Mouse (Mus musculus) NIH3T3 (cell line): ENCODE data around the gene Prok1.

Source experiments
- DNase-seq: peaks from one replicate; pipeline ENCODE4 v3.0.0-alpha.2; 2012; ENCODE audit warnings: low read depth

The Prok1 gene

GRCm38 (mm10) chr3:107238051-107238450 is 1.5 kb downstream of the Prok1 start:
- DNase-seq, result no peak

DNA sequence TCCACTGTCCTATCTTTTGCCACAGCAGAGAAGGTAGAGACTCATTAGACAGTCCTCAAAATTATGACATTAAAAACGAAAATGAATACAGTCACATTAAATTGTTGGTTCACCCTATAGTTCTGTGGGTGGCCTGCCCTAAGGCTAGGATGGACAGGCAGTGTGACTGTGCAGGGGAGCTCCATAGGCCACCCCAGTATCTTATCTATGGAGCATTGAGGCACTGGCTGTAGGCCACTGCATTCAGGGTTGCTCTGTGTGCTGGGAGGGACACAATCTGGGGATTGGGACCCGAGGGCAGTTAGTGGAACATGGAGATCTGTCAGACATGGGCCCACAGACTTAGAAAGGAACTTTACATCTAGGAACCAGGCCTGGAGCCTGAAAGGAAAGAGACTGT is 5.6 kb downstream of the Prok1 start:
- DNase-seq, result no peak

DNA sequence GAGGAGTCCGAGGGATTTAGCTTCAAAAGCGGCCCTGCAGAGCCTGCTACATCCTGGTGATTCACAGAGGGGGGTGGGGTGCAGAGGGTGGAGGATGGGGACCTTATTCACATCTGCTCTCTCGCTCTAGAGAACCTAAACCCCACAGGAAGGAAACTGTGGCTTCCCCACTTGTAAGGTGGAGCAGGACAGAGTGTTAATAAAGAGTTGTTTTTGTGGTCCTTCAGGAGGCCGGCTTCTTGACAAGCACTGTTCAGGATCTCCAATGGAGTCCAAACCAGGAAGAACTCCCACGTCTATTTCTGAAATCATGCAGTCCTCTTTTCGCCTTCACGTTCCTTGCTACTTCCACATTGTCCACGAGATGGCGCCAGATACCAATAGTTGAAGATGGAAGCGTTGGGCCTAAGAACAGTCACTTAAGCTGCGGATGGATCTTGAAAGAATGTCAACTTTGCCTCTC is 6.1 kb downstream of the Prok1 start:
- DNase-seq, result peak; percentile 94

- no peak for DNase-seq
Measured at GRCm38 (mm10) chr3:107231202-107231601, 8.3 kb downstream of the Prok1 start.

GRCm38 (mm10) chr3:107230527-107230926 is 9.0 kb downstream of the Prok1 start, which contains the start of gene A630076J17Rik:
TSS of gene A630076J17Rik (plus strand) at chr3:107230614.
- no peak for DNase-seq

DNA sequence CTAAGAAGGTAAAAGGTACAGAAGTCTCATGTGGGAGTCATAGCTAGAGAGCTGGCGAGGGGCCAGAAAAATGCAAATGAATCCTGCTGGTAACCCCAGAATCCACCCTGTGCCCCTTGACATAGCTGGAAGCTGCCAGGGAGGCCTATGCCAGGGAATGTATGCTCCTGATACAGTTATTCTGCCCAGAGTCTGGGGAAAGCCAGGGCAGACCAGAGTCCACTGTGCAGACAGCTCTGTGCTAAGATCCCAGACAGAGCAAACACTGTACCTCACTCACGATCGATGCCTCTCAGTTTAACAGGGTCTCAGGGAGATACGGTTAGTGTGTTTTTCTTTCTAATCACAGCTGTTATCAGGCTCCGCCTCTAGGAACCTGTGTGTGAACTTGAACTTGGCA is 9.7 kb downstream of the Prok1 start:
- peak; percentile 10 for DNase-seq

DNA sequence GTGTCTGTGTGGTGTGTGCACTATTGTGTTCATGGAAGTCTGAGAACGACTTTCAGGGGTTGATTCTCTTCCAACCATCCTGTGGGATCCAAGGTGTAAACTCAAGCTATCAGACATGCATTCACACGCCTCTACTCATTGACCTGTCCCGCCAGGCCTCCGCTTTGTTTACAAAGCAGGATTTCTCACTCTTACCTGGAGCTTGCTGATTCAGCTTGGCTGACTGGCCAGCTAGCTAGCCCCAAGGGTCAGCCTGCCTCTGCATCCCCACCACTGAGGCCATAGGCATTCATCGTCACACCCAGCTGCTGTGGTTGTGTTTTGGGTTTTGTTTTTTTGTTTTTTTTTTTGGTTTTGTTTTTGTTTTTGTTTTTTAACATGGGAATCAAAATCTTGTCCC is 10.3 kb downstream of the Prok1 start:
- DNase-seq, result no peak

- DNase-seq, result no peak
Measured at GRCm38 (mm10) chr3:107225820-107226219, 13.7 kb downstream of the Prok1 start.

GRCm38 (mm10) chr3:107223230-107223629 is 16.3 kb downstream of the Prok1 start:
- DNase-seq, result no peak

- DNase-seq, result no peak
Measured at GRCm38 (mm10) chr3:107221608-107222007, 17.9 kb downstream of the Prok1 start, which contains the start of gene Cym. TSS of gene Cym (minus strand) at chr3:107221732.

DNA sequence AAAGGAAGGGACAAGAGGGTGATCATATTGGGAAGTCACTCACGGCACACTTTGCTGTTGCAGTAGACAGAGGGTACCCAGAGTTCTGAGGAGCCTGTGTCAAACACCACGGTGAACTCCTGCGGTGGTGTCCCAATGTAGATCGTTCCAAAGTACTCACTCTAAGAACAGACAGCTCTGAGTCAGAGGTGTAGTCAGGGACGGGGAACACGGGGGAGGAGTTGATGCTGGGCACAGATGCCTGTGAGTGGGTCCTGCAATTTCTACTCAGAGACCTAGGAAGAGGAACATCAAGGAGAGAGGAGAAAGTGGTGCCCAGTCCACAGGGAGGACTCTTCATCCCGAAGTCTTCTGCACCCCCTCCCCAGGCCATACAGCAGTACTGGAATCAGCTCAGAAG is 20.9 kb downstream of the Prok1 start:
- DNase-seq, result no peak

DNA sequence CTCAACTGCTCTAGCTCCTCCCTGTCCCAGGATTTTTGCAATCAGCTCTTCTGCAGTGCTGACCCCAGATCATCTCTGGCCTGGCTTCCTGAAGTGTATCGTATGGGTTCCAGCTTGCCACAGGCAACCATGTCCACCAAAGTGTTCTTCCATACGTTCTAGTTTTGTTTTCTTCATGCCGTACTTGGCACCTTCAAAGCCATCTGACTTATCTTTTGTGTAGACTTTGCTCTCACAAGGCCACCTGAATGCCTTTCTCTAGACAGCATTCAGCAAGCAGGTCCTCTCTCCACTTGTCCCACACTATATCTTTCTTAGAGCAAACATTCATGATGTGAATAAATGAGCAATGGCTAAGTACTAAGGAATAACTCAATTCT is 22.4 kb downstream of the Prok1 start:
- DNase-seq, result no peak

DNA sequence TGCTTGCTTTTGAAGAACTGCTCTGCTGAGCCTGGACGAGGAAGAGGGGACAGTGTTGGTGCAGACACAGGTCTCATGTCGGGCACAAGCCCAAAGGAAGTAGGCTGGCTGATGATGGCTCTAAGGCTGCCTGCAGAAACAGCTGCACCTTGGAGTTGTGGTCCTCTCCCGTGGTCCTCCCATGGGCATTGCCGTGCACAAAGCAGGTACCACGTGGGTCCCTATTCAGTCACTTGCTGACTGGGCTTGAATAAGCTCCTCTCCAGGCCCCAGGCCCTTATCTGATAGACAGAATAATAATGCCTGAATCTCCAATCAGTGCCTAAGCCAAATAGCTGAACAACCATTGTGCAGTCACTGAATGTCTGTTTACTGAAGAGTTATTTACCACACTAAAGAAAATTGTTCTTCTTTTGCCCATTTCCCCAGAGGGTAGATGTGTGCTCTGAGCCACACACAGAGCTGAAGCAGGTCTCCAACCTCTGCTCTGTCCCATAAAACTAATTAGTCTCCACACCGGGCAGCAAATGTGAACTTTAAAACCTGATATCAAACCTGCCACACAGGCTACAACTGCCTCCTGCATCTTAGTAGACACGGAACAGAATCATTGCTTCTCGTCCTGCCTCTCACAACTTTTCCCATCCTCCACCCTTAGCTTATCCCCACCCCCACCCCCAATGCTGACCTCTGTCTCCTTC is 23.0 kb downstream of the Prok1 start:
- no peak for DNase-seq

- DNase-seq, result no peak
Measured at GRCm38 (mm10) chr3:107214606-107215005, 24.9 kb downstream of the Prok1 start.

GRCm38 (mm10) chr3:107207625-107208253 is 31.8 kb downstream of the Prok1 start:
- no peak for DNase-seq

DNA sequence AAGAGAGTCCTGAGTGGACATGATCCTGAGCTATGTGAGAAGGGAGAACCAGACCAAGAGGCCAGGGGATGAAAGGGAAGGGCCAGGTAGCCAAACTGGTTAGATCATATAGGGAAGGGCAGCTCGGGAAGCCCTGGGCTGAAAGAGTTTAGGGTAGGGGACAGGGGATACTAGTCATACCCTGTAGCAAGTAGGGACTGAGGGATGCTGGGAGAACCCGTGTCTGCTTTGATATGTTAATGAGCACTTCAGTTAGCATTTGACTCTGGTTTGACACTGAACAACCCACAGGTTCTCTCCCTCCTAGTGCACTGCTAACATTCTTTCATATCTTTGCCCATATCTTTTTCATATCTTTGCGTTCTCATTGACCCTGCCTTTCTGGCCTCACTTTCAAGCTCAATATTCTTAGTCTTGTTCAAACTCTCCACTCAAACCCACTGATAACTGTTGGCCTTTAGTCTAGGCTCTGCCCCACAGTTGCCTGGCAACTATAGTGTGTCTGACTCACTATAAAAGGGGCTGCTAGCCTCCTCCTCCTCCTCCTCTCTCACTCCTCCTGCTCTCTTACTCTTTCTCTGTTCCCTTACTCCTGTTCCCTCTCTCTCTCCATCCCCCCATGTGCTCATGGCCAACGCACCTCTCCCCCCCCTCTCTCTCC is 32.9 kb downstream of the Prok1 start:
- no peak for DNase-seq

GRCm38 (mm10) chr3:107205994-107206393 is 33.5 kb downstream of the Prok1 start:
- DNase-seq, result peak; percentile 75

- no peak for DNase-seq
Measured at GRCm38 (mm10) chr3:107205170-107205569, 34.3 kb downstream of the Prok1 start.

- no peak for DNase-seq
Measured at GRCm38 (mm10) chr3:107204413-107204812, 35.1 kb downstream of the Prok1 start.

- no peak for DNase-seq
Measured at GRCm38 (mm10) chr3:107201310-107202180, 38.0 kb downstream of the Prok1 start.

GRCm38 (mm10) chr3:107188226-107188899 is 51.1 kb downstream of the Prok1 start:
- peak; percentile 44 for DNase-seq

DNA sequence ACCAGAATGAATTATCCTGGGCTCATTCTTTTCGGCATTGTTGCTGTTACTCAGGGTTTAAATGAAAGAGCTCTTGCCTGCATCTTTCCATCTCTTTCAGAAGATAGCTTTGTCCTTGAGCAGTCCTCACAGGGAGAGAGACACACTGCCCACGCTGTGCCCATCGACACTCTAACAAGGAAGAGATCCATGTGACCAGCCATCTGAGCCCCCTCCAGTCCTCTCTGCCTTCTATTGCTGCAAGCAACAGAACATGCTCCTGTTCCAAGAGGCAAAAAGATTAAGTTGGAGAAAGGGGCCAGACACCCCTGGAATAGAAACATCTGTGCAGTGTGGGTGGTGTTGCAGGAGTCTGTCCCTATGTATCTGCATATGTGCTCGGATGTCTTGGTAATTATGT is 52.5 kb downstream of the Prok1 start:
- DNase-seq, result no peak
